ENCODE assay signal across 8 mouse cellular contexts in the genomic region with DNA sequence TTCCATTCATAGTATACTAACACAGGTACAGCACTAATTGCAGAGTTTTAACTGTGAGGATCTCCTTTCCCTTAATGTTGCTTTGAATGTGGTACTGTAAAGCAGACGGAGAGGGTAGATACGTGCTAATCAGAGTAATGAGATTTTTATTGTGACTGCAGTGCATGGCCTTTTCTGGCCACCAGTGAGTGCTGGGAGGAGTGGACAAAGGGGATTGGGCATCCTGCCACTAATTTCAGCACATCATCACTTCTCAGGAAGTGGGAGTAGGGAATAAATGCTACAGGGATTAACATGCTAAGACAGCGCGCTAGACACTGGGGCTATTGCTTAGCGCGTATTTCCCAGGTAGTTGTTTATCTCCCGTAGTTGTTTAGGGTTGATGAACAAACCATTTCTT. TPM values are rescaled to one million over a fixed set of nuclear protein-coding genes. Genes with fewer than 3 reads are reported as not detected.
DNase-seq lines count a peak whose midpoint lies in the region; ATAC-seq and TF ChIP-seq lines count a peak whose summit lies in the region.

No protein-coding gene starts in this region.

- peak overlapping the region; percentile 88; the same call in 1 of the 2 replicates for H3K4me3 ChIP-seq in spleen, adult 2 months (ENCODE audit: extremely low read depth, insufficient read depth, insufficient read length)
- H3K4me3 ChIP-seq in lung, postnatal 0 days (ENCODE audit: low read depth, low read length): peak overlapping the region; percentile 82

- ATAC-seq in lung, postnatal 0 days: no peak

- no peaks in the 10 kb centered on the region for H3K27me3 ChIP-seq in spleen, adult 2 months (ENCODE audit: control insufficient read depth, insufficient read depth, low read length)
- H3K27me3 ChIP-seq in lung, postnatal 0 days (replicated peaks; ENCODE audit: insufficient read depth, low read length): no peaks in the 10 kb centered on the region

- no peak for TF ChIP-seq POLR2A in spleen, adult 2 months (IDR thresholded peaks at IDR 0.05; ENCODE audit: low read depth, low read length)

- H3K4me2 ChIP-seq in lung, postnatal 0 days (replicated peaks; ENCODE audit: low read depth, low read length): peak overlapping the region; percentile 97

- no peaks in the 10 kb centered on the region for H3K9me3 ChIP-seq in lung, postnatal 0 days (ENCODE audit: low read length)

- peak overlapping the region; percentile 44; the same call in 1 of the 2 replicates for H3K27ac ChIP-seq in spleen, adult 2 months (ENCODE audit: insufficient read depth, low read length)
- peak overlapping the region; percentile 54; the same call in 1 of the 2 replicates for H3K27ac ChIP-seq in lung, postnatal 0 days (ENCODE audit: low read length)

- H3K4me1 ChIP-seq in spleen, adult 2 months (ENCODE audit: control insufficient read depth, insufficient read depth, insufficient read length): peaks cover 14% of the 10 kb centered on the region
- peaks cover 14% of the 10 kb centered on the region; the same call in 1 of the 2 replicates for H3K4me1 ChIP-seq in lung, postnatal 0 days (ENCODE audit: insufficient read depth, low read depth, low read length)

- no peaks in the 10 kb centered on the region for H3K36me3 ChIP-seq in spleen, adult 2 months (ENCODE audit: control insufficient read depth, insufficient read depth, low read length)
- H3K36me3 ChIP-seq in lung, postnatal 0 days (ENCODE audit: insufficient read depth, low read length): no peaks in the 10 kb centered on the region

- 7% methylated on average over 7 of the region's 7 CpGs for WGBS in spleen, adult 2 months
- 6% methylated on average over 7 of the region's 7 CpGs for WGBS in lung, postnatal 0 days

- DNase-seq in spleen, adult 2 months (ENCODE audit: low read depth in 1 of 2, low spot score in 2 of 2): no peak
- DNase-seq in spleen, postnatal 10 days (ENCODE audit: low spot score in 2 of 2): no peak
- DNase-seq in cerebellum, adult 18-20 months: peak; percentile 42 to 46
- peak; percentile 56 for DNase-seq in heart, adult 8-10 months (ENCODE audit: low spot score)
- peak; percentile 75 for DNase-seq in kidney, adult 9 months
- peak; percentile 83 for DNase-seq in lung, postnatal 0 days (ENCODE audit: low spot score)
- DNase-seq in testis, postnatal 10 days (ENCODE audit: low spot score): peak; percentile 52
- DNase-seq in c-Kit-positive CD71-positive TER-119-positive erythroid progenitor cells, embryonic 14.5 days (ENCODE audit: low spot score): no peak

- no peak for TF ChIP-seq EP300 in lung, postnatal 0 days (IDR thresholded peaks at IDR 0.05)

- H3K9ac ChIP-seq in lung, postnatal 0 days (replicated peaks; ENCODE audit: low read depth): peak overlapping the region; percentile 66; the same call in 1 of the 2 replicates

- TF ChIP-seq CTCF in spleen, adult 2 months (IDR thresholded peaks at IDR 0.05; ENCODE audit: extremely low read depth, insufficient read depth, insufficient read length, insufficient replicate concordance): no peak
- peak; percentile 38 for TF ChIP-seq CTCF in lung, postnatal 0 days (IDR thresholded peaks at IDR 0.05)

RNA-seq across cellular contexts. Expression of gene Zcchc2, which starts 3.0 kb away (rescaled TPM):
- polyA plus RNA-seq in spleen, adult 2 months (2012; rRNA removed): 16.9 and 20.0 TPM in 2 replicates
- 10 to 100 TPM in 1 of 4 experiments, 1 to 10 TPM in 3; 7.9 to 10.5 (median 10.0) TPM for total RNA-seq in heart, adult 8-10 months (2022)
- 1.7 and 2.0 TPM in 2 replicates for polyA plus RNA-seq in lung, postnatal 0 days (2015; fragmentation: Nextera tagmentation; extraction: Ambion mirVana)

Comparison
In these comparisons a context has a peak if more than half of its experiments do, and no peak if none do; other contexts are left out.
1. DNase-seq: peak in cerebellum, adult 18-20 months (2 of 2), heart, adult 8-10 months (single experiment), kidney, adult 9 months (single experiment), lung, postnatal 0 days (single experiment) and testis, postnatal 10 days (single experiment); none in spleen, adult 2 months (0 of 2), spleen, postnatal 10 days (0 of 2) and c-Kit-positive CD71-positive TER-119-positive erythroid progenitor cells, embryonic 14.5 days (single experiment).